Comparison of ENCODE assay signal across 17 mouse cellular contexts in genomic region chr17:12571924-12572463, GRCm38 (mm10). TPM values are rescaled to one million over a fixed set of nuclear protein-coding genes. Genes with fewer than 3 reads are reported as not detected.
DNase-seq lines count a peak whose midpoint lies in the region; ATAC-seq and TF ChIP-seq lines count a peak whose summit lies in the region.
"Had no signal": no experiment of that assay in that cellular context is flagged by ENCODE, and none has a peak within 500 bp of the region (broad histone marks: within the 10 kb centered on the region; RNA-seq: fewer than 3 reads in every experiment).

No protein-coding gene starts in this region.

- no peak overlapping the region for H3K4me2 ChIP-seq in heart, postnatal 0 days (ENCODE audit: low read depth, low read length)
- H3K4me2 ChIP-seq: forebrain, embryonic 15.5 days; hindbrain, embryonic 14.5 days; kidney, embryonic 15.5 days; liver, embryonic 11.5 days; lung, embryonic 15.5 days had no signal

- no peak overlapping the region for H3K9ac ChIP-seq in heart, postnatal 0 days (replicated peaks; ENCODE audit: low read depth, low read length)
- H3K9ac ChIP-seq: forebrain, embryonic 15.5 days; hindbrain, embryonic 14.5 days; kidney, embryonic 15.5 days; lung, embryonic 15.5 days had no signal

- H3K9me3 ChIP-seq in heart, postnatal 0 days (replicated peaks; ENCODE audit: control insufficient read depth, low read length), result no peaks in the 10 kb centered on the region
- H3K9me3 ChIP-seq: forebrain, embryonic 15.5 days; kidney, embryonic 15.5 days; lung, embryonic 15.5 days had no signal

- DNase-seq in adrenal gland, adult 8-10 months, result peak; percentile 30
- no peak for DNase-seq in adrenal gland, postnatal 4 days (ENCODE audit: low spot score in 2 of 2)
- DNase-seq in lung, postnatal 14 days, result peak; percentile 15
- no peak for DNase-seq in lung, postnatal 4 days
- peak; percentile 32 for DNase-seq in heart, postnatal 0 days (ENCODE audit: low spot score)
- DNase-seq in skeletal muscle tissue, adult 2 months (ENCODE audit: low read depth, low spot score), result peak; percentile 22
- DNase-seq in urinary bladder, postnatal 10 days (ENCODE audit: low spot score), result no peak
- DNase-seq in cerebellum, postnatal 25 days, result no peak
- DNase-seq: cerebellum, adult 18-20 months; gastrocnemius, postnatal 10 days had no signal

- TF ChIP-seq CTCF in heart, postnatal 0 days (IDR thresholded peaks at IDR 0.05; ENCODE audit: low read depth), result no peak

- H3K4me1 ChIP-seq in heart, postnatal 0 days (ENCODE audit: control insufficient read depth, insufficient read depth), result peaks cover 10% of the 10 kb centered on the region; the same call in 1 of the 2 replicates
- H3K4me1 ChIP-seq: forebrain, embryonic 15.5 days; kidney, embryonic 15.5 days; lung, embryonic 15.5 days had no signal

- WGBS in heart, postnatal 0 days, result 37% methylated on average over 9 of the region's 9 CpGs

- peak overlapping the region; percentile 76 for H3K27ac ChIP-seq in heart, postnatal 0 days (ENCODE audit: low read depth)
- H3K27ac ChIP-seq: forebrain, embryonic 15.5 days; hindbrain, embryonic 14.5 days; kidney, embryonic 15.5 days; lung, embryonic 15.5 days had no signal

- H3K27me3 ChIP-seq in heart, postnatal 0 days (ENCODE audit: control insufficient read depth, insufficient read depth, low read length), result no peaks in the 10 kb centered on the region
- H3K27me3 ChIP-seq: forebrain, embryonic 15.5 days; kidney, embryonic 15.5 days; lung, embryonic 15.5 days had no signal

- ATAC-seq in heart, postnatal 0 days (ENCODE audit: insufficient read depth, low read depth), result no peak
- ATAC-seq: forebrain, embryonic 15.5 days had no signal

- no peak for TF ChIP-seq EP300 in heart, postnatal 0 days (IDR thresholded peaks at IDR 0.05; ENCODE audit: low read depth)

- H3K4me3 ChIP-seq in heart, postnatal 0 days (ENCODE audit: low read depth, low read length), result no peak overlapping the region
- H3K4me3 ChIP-seq: forebrain, embryonic 15.5 days; kidney, embryonic 15.5 days; lung, embryonic 15.5 days had no signal

- no peaks in the 10 kb centered on the region for H3K36me3 ChIP-seq in heart, postnatal 0 days (replicated peaks; ENCODE audit: control insufficient read depth, insufficient read depth, low read length)
- H3K36me3 ChIP-seq: forebrain, embryonic 15.5 days; kidney, embryonic 15.5 days; lung, embryonic 15.5 days had no signal

RNA-seq across cellular contexts. Expression of gene Slc22a2, which starts 11.9 kb away (rescaled TPM):
- total RNA-seq in adrenal gland, adult 8-10 months (2022), result under 1 TPM in 2 of 4 experiments, not detected in 2; 0.16 to 0.24 TPM
- total RNA-seq in adrenal gland, postnatal 4 days (2021), result 1 to 10 TPM in 1 of 2 experiments, under 1 TPM in 1; 0.45 to 6.8 TPM
- total RNA-seq in heart, postnatal 0 days (2014; rRNA removed; ENCODE audit: low replicate concordance), result not detected in 2 replicates
- polyA plus RNA-seq in heart, postnatal 0 days (2015; fragmentation: Nextera tagmentation; extraction: Ambion mirVana), result not detected in 2 replicates
- total RNA-seq: gastrocnemius, postnatal 10 days; monocyte, adult 5-6 weeks had no signal
- polyA plus RNA-seq: liver, embryonic 11.5 days; neural tube, embryonic 14.5 days had no signal

Comparison
In these comparisons a context has a peak if more than half of its experiments do, and no peak if none do; other contexts are left out.
1. DNase-seq: peak in adrenal gland, adult 8-10 months (single experiment), lung, postnatal 14 days (single experiment), heart, postnatal 0 days (single experiment) and skeletal muscle tissue, adult 2 months (single experiment); none in adrenal gland, postnatal 4 days (0 of 2), lung, postnatal 4 days (0 of 2), urinary bladder, postnatal 10 days (single experiment) and cerebellum, postnatal 25 days (0 of 2).